Mouse (Mus musculus) adrenal gland, adult (tissue): ENCODE measurements around the gene Pold3.

Source experiments
- DNase-seq, 2 experiments: peaks; one replicate each; pipeline ENCODE4 v3.0.0; 2022 to 2023; ENCODE audit warnings: low spot score in 1 of 2; ENCODE audit not compliant: inconsistent age in 2 of 2

Gene Pold3

DNA sequence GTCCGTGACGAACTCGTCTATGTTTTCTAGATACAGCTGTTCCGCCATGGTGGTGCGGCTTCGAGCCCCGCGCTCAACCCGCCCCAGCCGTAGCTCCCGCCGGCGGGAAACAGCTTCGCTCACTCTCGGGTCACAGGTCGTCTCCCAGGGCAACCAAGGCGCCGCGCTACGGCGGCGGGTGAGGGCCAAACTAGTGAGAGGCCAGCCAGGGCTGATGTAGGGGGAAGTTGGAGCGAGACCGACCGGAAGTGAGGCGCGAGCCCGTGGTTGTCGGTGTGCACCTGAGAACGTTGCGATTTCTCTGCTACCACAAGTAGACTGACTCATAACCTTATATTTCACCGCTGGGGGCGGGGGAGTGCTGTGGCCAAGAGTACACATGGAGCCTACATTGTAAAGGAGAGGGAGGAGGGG, at the start of gene Pold3:
Gene Pold3, minus strand, starts transcription at position 190 of the 414 bp plus-strand sequence.
- peak; percentile 99 to 100 for DNase-seq

DNA sequence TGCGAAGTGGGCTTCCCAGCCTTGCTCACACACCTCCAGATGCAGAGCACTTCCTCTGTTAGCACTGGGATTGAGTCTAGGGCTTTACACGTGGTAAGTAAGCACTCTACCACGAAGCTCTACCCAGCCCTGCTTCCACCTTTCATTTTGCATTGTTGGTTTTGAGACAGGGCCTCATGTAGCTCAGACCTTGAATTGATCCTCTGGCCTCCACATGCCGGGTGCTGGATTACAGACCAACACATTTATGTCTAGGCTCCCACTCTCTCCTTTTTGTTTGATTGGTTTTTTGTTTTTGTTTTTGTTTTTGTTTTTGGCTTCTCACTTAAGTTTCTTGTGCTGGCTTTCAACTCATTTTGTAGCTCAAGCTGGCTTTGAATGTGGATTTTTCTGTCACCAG, 49.4 kb upstream of the Pold3 start:
- no peak for DNase-seq

DNA sequence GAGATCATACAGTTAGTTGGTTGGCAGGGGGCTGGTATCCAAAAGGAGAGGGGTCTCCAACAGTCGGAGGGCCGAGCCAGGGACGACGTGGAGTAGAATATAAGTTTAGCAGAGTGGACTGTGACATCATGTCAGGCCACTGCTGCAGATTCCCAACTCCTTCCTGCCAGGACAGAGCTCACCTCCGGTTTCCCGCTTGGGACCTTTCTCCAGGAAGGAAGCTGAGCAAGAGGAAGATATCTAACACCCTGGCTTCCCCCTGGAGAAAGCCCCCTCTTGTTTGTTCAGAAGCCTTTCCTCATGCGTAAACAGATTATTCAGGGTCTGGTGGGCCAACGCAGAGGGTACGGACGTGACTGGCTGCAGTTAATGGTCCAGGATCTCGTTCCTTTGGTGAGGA, 47.3 kb upstream of the Pold3 start:
- peak in 1 of 2 experiments; percentile 43 for DNase-seq

DNA sequence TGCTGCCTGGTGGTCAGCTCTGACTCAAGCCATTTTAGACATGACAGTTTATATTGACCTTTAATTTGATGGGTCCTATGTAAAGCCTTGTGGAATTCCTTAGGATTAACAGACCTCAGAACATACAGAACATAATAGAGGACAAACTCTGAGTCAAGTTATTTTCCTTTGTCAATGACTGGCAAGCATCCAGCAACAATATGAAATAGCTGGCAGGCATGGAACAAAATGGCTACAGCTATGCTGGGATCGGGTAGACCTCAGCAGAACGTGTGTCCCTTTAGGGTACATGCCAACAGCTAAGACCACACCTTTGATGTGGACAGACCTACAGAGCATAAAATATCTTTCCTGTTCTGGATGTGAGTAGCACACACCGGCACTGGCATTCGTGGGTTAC, 42.1 kb upstream of the Pold3 start:
- peak in 1 of 2 experiments; percentile 36 for DNase-seq

DNA sequence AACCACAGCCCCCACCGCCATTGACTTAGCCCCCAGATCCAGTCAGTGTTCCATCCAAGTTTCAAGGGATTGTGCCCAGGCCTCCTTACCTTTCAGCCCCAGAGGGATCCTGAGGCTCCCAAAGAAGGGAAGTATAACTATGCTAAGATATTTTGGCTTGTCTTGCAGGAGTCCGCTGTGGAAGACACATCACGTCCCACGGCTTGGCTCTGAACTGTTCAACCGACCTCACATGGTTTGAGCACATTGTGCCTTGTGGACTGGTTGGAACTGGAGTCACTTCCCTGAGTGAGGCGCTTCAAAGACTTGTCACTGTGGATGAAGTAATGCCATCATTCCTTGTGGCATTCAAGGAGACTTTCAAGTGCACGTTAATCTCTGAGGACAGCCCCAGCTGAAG, 38.6 kb upstream of the Pold3 start:
- DNase-seq, result peak; percentile 39 to 80

DNA sequence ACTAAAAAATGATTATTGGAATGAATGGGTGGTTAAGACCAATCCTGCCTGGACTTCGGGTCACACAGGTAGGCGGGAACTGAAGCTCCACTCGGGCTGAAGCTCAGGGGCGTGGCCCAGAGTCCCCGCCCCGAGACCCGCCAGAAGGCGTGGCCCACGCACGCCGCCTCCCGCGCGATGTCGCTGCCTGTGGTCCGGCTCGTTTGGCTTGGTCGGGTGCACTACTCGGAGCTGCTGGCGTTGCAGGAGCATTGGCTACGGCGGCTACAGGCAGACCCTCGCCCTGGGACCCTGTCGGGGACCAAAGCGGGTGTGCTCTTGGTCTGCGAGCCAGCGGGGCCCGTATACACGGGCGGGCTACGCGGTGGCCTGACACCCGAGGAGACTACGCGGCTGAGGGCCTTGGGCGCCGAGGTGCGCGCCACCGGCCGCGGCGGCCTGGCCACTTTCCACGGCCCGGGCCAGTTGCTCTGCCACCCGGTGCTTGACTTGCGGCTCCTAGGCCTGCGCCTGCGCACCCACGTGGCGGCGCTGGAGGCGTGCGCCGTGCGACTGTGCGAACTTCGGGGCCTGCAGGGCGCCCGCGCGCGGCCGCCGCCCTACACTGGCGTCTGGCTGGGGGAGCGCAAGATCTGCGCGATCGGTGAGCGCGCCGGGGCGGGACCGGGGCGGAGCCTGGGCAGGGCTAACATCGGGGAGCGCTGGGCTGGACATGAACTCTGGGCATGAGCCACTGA, 37.9 kb upstream of the Pold3 start, which contains the start of gene Lipt2:
Gene Lipt2, plus strand, starts transcription at position 173 of the 737 bp plus-strand sequence.
- peak; percentile 97 to 98 for DNase-seq

DNA sequence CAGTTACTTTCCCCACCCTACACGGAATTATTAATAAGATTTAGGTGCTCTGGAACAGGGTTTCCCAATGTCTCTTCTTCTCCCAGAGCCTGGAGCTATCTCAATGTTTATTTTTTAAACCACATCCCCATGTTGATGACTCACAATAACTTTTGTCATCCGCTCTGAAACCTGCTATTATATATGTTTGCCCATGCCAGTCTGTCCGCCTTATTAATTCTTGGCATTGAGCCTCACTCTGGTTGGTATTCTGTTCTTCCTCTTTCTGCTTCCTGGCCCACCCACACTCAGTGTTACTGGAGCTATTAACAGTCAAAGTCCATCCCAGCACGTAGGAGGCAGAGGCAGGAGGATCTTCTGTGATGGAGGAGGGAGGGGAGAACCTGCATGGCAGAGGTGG, 36.3 kb upstream of the Pold3 start:
- DNase-seq, result peak in 1 of 2 experiments; percentile 23

DNA sequence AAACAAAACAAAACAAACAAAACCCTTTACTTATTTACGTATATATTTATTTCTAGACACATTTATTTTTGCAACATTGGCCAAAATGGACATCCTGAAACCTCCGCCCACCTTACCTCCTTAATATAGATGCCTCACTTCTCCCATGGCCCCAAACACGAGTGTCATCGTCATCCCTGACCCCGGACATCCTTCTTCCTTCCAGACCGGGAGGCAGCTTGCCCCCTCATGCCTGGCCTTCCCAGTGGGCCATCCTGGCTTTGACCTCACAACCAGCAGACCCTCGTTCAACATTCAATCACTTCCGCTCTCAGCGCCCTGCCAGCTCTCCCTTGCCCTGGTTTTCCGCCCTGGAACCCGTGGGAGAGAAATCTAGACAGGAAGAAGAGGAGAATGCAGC, 29.3 kb upstream of the Pold3 start:
- peak in 1 of 2 experiments; percentile 56 for DNase-seq

DNA sequence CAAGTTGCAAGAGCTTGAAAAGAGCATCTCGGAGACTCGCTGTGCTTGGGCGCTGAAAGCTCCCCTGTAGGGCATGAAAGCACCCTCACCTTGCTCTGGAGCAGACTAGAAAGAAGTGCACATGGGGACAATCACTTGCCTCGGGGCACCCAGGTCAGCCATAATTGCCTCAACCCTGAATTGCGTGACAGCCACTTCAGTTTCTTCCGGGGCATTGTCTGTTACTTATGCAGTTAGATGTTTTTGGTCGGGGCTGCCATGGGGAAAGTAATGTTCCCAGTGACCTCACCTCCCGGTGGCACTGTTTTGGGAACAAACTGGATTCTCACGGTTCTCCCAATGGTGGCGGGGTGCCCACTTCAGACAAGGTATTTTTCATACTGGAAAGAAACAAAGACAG, 28.7 kb upstream of the Pold3 start:
- DNase-seq, result peak in 1 of 2 experiments; percentile 43

DNA sequence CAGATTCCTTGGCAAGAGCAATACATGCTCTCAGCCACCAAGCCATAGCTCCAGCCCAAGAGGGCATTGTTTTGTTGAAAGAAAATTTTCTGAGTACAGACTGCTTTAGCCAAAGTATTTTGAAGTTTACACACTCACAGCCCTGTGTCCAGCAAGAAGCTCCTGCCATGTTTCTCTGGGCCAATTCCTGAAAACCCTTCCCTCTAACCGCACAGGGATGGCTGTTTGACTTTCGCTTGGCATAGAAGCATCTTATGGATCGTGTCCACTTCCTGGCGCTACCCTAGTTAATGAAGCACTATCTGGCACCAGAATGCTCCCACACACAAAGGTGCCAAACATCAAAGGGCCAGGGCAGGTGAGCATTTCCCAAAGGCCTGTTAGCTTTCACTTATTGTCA, 27.2 kb upstream of the Pold3 start:
- no peak for DNase-seq

DNA sequence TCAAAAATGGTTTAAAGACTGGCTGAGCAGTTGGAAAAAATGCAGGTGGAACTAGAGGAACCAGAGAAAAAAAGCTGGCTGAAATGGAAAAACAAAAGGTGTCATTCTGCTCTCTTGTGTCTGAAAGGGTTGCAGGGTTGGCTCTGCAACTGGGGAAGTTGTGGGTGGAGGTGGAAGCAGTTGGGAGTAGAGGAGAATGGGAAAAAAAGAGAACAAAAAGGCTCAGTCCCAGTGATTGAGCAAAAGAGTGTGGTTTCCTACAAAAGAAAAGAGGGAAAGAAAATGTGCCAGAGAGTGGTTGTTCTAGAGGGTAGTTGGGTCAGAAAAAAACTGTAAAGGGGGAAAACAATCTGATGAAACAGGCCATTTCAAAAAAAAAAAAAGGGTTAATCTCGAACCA, 19.2 kb upstream of the Pold3 start:
- no peak for DNase-seq

DNA sequence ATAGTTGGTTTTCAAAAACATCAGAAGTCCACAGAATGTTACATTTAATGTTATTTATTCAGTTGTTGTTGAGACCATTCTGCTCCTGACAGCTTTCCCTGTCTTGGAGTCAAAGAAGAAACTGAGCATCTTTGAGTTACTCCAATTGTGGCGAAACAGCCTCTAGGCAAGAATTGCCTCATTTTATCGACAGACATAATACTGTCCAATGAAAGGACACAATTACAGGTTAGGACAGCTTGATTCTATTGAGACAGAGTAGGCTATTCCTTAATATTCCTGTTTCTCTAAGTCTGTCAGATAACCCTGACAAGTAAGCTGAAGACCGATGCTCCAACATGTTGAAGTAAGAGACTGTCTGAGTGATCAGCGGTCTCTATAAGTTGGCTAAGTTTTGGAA, 16.7 kb upstream of the Pold3 start:
- DNase-seq, result no peak

DNA sequence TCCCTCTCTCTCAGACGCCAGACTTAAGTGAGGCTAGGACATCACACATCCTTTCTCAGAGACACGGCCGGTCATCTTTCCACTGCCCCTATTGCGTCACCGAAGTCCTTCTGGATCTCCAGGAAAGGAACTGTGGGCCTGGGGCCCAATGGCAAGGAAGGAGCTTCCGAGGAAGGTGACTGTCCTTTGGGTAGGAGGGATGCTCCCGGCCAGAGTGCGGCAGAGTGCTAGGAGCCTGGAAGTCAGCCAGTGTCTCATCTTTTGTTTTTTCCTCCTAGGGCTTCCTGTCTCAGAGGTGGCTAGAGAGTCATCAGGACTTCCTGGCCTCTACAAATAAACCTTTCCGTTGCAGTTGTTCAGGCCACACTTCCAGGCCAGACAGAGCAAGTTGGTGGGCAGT, 15.7 kb upstream of the Pold3 start:
- DNase-seq, result peak; percentile 48 to 66

DNA sequence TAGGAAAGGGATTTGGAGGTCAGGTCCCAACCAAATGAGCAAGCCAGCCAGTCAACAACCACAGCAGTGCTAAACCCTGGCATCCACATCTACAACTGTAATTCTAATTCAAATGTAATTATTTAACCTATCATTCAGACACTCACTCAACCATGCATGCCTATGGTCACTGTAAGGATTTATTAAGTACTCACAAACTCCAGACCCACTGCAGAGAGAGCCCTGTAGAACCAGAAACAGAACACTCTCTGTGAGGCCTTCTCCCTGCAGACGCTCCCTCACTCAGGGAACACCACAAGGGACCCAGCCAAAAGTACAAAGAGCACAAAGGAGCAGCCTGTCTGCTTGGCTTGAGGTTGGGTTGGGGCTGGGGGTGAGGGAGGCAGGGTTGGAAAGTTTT, 11.0 kb upstream of the Pold3 start:
- no peak for DNase-seq

DNA sequence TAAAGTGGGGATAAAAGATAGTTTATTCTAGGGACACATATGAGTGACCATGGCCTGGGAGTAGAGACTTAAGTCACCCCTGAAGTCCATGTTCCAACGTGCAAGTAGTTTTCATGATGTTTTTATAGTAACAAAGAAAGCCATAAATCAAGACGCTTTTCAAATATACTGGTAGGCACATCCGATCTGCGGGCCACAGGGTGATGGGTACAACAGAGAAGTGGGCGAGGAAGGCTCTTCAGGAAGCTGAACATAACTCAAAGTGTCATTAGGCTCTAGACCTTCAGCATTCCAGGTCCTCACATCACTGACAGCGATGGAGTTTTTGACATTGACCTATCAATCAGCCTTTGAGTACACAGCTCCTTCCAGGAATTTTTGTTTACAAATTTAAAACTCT, 9.2 kb upstream of the Pold3 start:
- no peak for DNase-seq

DNA sequence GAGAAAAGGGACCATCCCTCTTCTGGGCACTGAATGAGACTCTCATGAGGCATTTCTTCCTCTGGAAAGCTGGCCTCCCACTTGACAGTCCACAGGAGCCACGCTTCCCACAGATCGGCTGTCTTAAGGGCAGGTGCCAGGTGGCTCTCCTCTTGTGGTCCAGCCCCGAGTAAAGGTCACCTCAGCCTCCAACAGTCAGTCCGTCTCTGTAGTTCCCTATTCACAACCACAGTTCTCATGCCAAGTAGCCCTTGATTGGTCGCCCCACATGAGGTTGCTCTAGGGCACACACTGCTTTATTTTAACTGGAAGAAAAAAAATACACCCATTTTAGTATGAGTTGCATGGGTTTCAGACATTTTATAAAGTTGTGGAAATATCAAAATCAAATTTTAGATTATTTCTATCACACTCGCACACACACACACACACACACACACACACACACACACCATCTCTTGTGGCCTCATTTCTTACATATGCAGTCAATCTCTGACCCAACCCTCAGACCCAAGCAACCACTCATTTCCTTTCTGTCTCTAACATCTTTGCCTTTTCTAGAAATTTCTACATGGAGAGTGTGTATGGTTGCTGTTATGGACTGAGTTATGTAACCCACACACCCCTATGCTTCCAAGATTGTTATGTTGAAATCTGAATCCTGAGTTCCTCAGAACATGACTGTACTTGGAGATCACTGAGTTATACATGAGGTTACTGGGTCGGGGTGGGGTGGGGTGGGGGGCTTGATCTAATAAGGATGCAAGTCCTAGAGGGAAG, 7.1 kb upstream of the Pold3 start:
- DNase-seq, result no peak

DNA sequence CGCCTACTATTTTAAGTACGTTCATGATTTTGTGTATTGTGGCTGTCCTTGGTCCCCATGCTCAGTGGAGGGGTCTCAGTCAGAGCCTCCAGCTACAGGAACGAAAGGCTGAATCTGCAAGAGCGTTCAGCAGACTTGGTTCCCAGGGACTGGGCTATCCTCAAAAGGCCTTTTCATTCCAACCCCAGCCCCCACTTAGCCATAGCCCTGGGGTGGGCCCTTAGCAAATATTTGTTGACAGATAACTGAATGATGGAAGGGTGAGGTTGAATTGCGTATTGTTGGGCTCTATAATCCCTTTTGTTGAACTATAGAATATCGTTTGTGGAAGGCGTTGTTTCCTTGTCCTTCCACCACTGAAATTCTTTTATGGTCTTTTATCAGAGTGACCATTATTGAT, 5.1 kb upstream of the Pold3 start:
- no peak for DNase-seq

DNA sequence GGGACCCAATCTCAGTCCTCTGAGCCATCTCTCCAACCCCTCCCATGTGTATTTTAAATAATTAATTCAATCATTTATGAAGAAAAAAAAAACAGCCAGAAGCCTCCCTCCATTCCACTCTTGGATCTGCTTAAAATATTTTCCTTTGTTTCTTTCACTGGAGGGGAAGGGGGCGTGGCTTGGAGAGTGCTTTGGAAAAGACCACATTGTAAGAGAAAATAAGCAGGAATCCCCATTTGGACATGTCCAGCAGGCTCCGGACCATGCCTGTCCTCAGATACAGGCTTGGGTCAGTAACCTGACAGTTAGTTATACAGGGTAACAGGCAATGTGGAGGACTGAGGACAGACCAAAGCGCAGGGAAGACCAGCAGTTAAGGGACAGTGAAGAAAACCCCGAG, 3.8 kb upstream of the Pold3 start:
- no peak for DNase-seq

DNA sequence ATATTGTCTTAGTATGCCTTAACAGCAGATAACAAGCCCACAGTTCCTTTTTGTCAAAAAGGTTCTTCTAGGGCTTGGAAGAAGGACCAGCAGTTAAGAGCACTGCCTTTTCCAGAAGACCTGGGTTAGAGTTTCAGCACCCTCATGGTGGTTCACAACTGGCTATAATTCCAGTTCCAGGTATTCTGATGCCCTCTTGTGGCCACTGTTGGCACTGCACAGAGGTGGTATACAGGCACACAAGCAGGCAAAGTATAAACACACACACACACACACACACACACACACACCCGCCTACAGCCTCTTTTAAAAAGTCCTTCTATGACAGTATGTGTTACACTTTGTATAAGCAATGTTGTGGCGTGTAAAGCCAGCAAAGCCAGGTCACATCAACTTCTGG, 2.8 kb upstream of the Pold3 start:
- peak in 1 of 2 experiments; percentile 64 for DNase-seq

DNA sequence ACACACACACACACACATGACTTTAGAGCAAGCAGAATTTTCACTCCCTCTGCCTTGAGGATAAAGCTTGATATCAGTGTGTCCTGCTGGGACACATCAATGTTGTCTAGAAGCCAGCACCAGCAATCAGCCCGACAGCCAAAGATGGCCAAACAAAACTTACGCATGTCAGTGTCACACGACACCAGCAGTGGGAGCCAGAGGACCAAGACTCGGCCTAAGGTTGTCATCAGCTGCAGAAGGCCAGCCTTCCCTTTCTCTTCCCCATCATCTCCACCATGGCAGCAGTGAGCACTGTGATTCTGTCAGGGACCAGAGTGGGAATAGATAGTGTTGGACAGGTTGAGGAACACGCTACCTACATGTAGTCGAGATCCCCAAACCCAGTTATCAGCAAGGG, 2.1 kb upstream of the Pold3 start:
- DNase-seq, result peak; percentile 18 to 60

DNA sequence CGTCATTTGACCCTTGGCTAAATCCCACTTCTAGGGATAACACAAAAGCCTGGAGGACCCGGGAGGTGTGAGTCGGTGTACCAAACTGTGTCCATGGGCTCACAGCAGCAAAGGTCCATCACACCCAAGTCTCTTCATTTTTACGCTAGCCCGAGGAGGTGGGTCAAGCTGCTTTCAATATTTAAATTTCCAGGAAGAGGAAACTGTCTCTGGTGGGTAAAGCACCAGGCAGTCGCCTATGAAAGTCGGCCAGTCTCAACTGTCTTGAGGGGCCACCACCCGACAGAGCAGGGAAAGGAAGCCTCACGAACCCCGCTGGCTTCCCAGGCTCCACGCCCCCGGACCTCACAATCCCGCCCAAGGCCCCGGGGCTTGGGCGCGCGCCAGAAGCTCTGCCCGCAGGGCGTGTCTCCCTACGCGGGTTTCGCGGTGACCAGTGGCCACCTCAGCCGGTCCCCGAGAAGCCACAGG, 539 bp downstream of the Pold3 start:
- no peak for DNase-seq

DNA sequence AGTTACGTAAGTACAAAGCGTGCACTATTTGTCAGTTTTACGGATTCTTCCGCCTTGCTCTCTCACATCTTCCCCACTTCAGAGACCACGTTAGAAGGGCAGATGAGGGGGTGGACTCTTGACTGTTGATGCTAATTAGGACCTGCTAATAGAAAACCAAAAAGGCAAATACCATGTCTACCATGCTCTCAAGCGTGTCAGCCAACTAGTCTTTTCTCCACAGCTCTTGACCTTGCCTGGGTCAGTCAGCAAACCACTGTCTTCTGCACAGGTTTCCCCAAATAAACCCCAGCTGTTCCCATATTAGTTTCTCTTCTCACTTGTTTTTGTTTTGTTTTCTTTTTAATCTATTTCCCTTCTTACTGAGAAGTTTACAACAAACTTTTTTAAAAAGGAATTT, 7.1 kb downstream of the Pold3 start:
- DNase-seq, result no peak
